Mouse (Mus musculus): Measurements from ENCODE around the gene Lrig1.

GRCm38 (mm10) chr6:94651541-94651940, 48.4 kb downstream of the Lrig1 start:
- TF ChIP-seq ZNF384 (IDR thresholded peaks at IDR 0.05; ENCODE audit: low read depth, low read length) (no peak), HCFC1 (IDR thresholded peaks at IDR 0.05; ENCODE audit: borderline replicate concordance, insufficient read depth, low read length) (no peak), CHD2 (IDR thresholded peaks at IDR 0.05; ENCODE audit: low read depth, low read length) (no peak), ZC3H11A (IDR thresholded peaks at IDR 0.05; ENCODE audit: borderline replicate concordance, low read depth, low read length) (no peak), MAFK (IDR thresholded peaks at IDR 0.05; ENCODE audit: insufficient read depth, low read depth, low read length) (no peak)

All from ES-E14 (cell line).